Mouse (Mus musculus): ENCODE results near the gene Ly6g6f. TPM values are rescaled to one million over a fixed set of nuclear protein-coding genes. Genes with fewer than 3 reads are reported as not detected.

Ly6g6f gene
- polyA plus RNA-seq, 1 experiment from 2014 or later: 0.15 TPM

GRCm38 (mm10) chr17:35115046-35116019, 29.9 kb upstream of the Ly6g6f start, which contains the start of gene Ly6g5b:
Ly6g5b (minus strand) TSS chr17:35115428.
- no peaks in the 10 kb centered on the region for H3K27me3 ChIP-seq (replicated peaks; ENCODE audit: control insufficient read depth, insufficient read depth, low read length)
- no peak within 1 kb of the TSS for H3K27ac ChIP-seq (ENCODE audit: low read depth, low read length)
- no peak within 1 kb of the TSS for H3K4me3 ChIP-seq (ENCODE audit: low read depth, low read length)
- 85% methylated on average over 8 of the region's 8 CpGs for WGBS
- H3K4me2 ChIP-seq (ENCODE audit: low read length): no peak within 1 kb of the TSS
- H3K4me1 ChIP-seq (ENCODE audit: control insufficient read depth, insufficient read depth, low read length): peaks cover 5% of the 10 kb centered on the region
- H3K36me3 ChIP-seq (ENCODE audit: control insufficient read depth, insufficient read depth, low read length): peaks cover 59% of the 10 kb centered on the region
- no peak for DNase-seq (ENCODE audit: low spot score)
- H3K9ac ChIP-seq (ENCODE audit: low read length): no peak within 1 kb of the TSS
- no peak for ATAC-seq
- H3K9me3 ChIP-seq (replicated peaks; ENCODE audit: control insufficient read depth, low read length): no peaks in the 10 kb centered on the region

- H3K4me3 ChIP-seq (ENCODE audit: low read depth, low read length): no peak overlapping the region
- H3K9ac ChIP-seq (ENCODE audit: low read length): no peak overlapping the region
- H3K36me3 ChIP-seq (ENCODE audit: control insufficient read depth, insufficient read depth, low read length): peaks cover 31% of the 10 kb centered on the region
- DNase-seq (ENCODE audit: low spot score) (no peak), ATAC-seq (no peak)
- H3K27ac ChIP-seq (ENCODE audit: low read depth, low read length): no peak overlapping the region
- no peak overlapping the region for H3K4me2 ChIP-seq (ENCODE audit: low read length)
- no peaks in the 10 kb centered on the region for H3K4me1 ChIP-seq (ENCODE audit: control insufficient read depth, insufficient read depth, low read length)
- no peaks in the 10 kb centered on the region for H3K9me3 ChIP-seq (replicated peaks; ENCODE audit: control insufficient read depth, low read length)
- WGBS: 80% methylated on average over 9 of the region's 9 CpGs
- no peaks in the 10 kb centered on the region for H3K27me3 ChIP-seq (replicated peaks; ENCODE audit: control insufficient read depth, insufficient read depth, low read length)
These were observed 26.4 kb upstream of the Ly6g6f start for GRCm38 (mm10) chr17:35111774-35112173.

DNA sequence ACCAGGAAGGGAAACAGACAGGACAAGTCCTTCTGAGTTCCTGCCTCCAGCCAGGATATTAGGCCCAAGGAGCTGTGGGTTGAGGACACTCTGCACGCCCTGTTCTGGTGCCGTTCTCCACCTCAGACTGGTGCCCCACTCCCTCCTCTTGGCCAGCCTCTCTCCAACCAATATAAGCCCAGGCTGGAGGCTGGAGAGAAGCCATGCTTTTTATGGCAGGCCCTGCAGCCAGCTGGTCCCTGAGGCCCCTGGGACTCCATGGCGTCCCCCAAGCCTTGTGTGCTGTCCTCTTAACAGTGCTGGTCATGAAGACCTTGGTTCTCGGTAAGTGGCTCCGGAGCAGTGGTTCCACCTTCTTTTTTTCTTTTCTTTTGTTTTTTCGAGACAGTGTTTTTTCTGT, 22.7 kb upstream of the Ly6g6f start, which contains the start of gene Ly6g5c:
TSS of gene Ly6g5c (plus strand) at position 183 of the 400 bp plus-strand sequence.
- WGBS: 89% methylated on average over 6 of the region's 6 CpGs
- Histone ChIP-seq H3K27ac (ENCODE audit: low read depth, low read length) (no peak within 1 kb of the TSS), H3K36me3 (ENCODE audit: control insufficient read depth, insufficient read depth, low read length) (peaks cover 13% of the 10 kb centered on the region), H3K27me3 (replicated peaks; ENCODE audit: control insufficient read depth, insufficient read depth, low read length) (no peaks in the 10 kb centered on the region), H3K4me3 (ENCODE audit: low read depth, low read length) (no peak within 1 kb of the TSS), H3K9ac (ENCODE audit: low read length) (no peak within 1 kb of the TSS), H3K9me3 (replicated peaks; ENCODE audit: control insufficient read depth, low read length) (no peaks in the 10 kb centered on the region), H3K4me2 (ENCODE audit: low read length) (no peak within 1 kb of the TSS), H3K4me1 (ENCODE audit: control insufficient read depth, insufficient read depth, low read length) (no peaks in the 10 kb centered on the region)
- DNase-seq (ENCODE audit: low spot score): no peak
- no peak for ATAC-seq

- peaks cover 28% of the 10 kb centered on the region for H3K36me3 ChIP-seq (ENCODE audit: control insufficient read depth, insufficient read depth, low read length)
- no peak overlapping the region for H3K4me3 ChIP-seq (ENCODE audit: low read depth, low read length)
- H3K9me3 ChIP-seq (replicated peaks; ENCODE audit: control insufficient read depth, low read length): no peaks in the 10 kb centered on the region
- no peaks in the 10 kb centered on the region for H3K27me3 ChIP-seq (replicated peaks; ENCODE audit: control insufficient read depth, insufficient read depth, low read length)
- 66% methylated on average over 3 of the region's 3 CpGs for WGBS
- H3K4me1 ChIP-seq (ENCODE audit: control insufficient read depth, insufficient read depth, low read length): no peaks in the 10 kb centered on the region
- no peak overlapping the region for H3K27ac ChIP-seq (ENCODE audit: low read depth, low read length)
- H3K4me2 ChIP-seq (ENCODE audit: low read length): no peak overlapping the region
- ATAC-seq (no peak), DNase-seq (ENCODE audit: low spot score) (peak; percentile 43)
- peak overlapping the region; percentile 48; the same call in 1 of the 2 replicates for H3K9ac ChIP-seq (ENCODE audit: low read length)
These were observed 21.1 kb upstream of the Ly6g6f start for GRCm38 (mm10) chr17:35106522-35106921.

GRCm38 (mm10) chr17:35105740-35106389, 20.5 kb upstream of the Ly6g6f start:
- peak overlapping the region; percentile 28; the same call in 1 of the 2 replicates for H3K4me2 ChIP-seq (ENCODE audit: low read length)
- peak overlapping the region; percentile 48; the same call in 1 of the 2 replicates for H3K9ac ChIP-seq (ENCODE audit: low read length)
- ATAC-seq (0 out of 2 replicates have a peak, but pooled peaks have one; percentile 12), DNase-seq (ENCODE audit: low spot score) (peak; percentile 61)
- H3K4me1 ChIP-seq (ENCODE audit: control insufficient read depth, insufficient read depth, low read length): no peaks in the 10 kb centered on the region
- H3K9me3 ChIP-seq (replicated peaks; ENCODE audit: control insufficient read depth, low read length): no peaks in the 10 kb centered on the region
- H3K27ac ChIP-seq (ENCODE audit: low read depth, low read length): no peak overlapping the region
- H3K27me3 ChIP-seq (replicated peaks; ENCODE audit: control insufficient read depth, insufficient read depth, low read length): no peaks in the 10 kb centered on the region
- H3K36me3 ChIP-seq (ENCODE audit: control insufficient read depth, insufficient read depth, low read length): peaks cover 35% of the 10 kb centered on the region
- no peak overlapping the region for H3K4me3 ChIP-seq (ENCODE audit: low read depth, low read length)
- WGBS: 23% methylated on average over 13 of the region's 13 CpGs

DNA sequence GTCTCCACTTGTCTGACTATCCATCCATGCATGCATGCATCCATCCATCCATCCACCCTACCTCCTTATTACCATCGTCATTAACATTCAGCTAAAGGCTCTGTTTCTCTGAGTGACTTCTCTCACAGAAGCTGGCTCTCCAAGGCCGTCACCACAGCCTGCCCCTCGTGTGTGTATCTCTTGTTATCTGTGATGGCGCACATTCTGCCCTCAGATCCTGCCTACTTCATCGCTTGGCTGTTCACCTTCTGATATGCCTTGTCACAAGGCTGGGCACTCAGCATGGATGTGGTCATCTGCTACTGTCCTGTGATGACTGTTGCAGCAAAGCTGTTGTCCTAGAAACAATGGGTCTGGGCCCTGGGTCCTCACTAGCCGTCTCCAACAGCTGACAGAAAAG, 19.3 kb upstream of the Ly6g6f start:
- Histone ChIP-seq H3K4me2 (ENCODE audit: low read length) (no peak overlapping the region), H3K27me3 (replicated peaks; ENCODE audit: control insufficient read depth, insufficient read depth, low read length) (no peaks in the 10 kb centered on the region), H3K9ac (ENCODE audit: low read length) (no peak overlapping the region), H3K4me3 (ENCODE audit: low read depth, low read length) (no peak overlapping the region), H3K4me1 (ENCODE audit: control insufficient read depth, insufficient read depth, low read length) (no peaks in the 10 kb centered on the region), H3K36me3 (ENCODE audit: control insufficient read depth, insufficient read depth, low read length) (peaks cover 46% of the 10 kb centered on the region), H3K9me3 (replicated peaks; ENCODE audit: control insufficient read depth, low read length) (no peaks in the 10 kb centered on the region), H3K27ac (ENCODE audit: low read depth, low read length) (no peak overlapping the region)
- ATAC-seq (no peak), DNase-seq (ENCODE audit: low spot score) (no peak)
- WGBS: 78% methylated on average over 6 of the region's 6 CpGs

- ATAC-seq (no peak), DNase-seq (ENCODE audit: low spot score) (no peak)
- H3K9me3 ChIP-seq (replicated peaks; ENCODE audit: control insufficient read depth, low read length): no peaks in the 10 kb centered on the region
- H3K27ac ChIP-seq (ENCODE audit: low read depth, low read length): no peak overlapping the region
- H3K4me1 ChIP-seq (ENCODE audit: control insufficient read depth, insufficient read depth, low read length): no peaks in the 10 kb centered on the region
- no peak overlapping the region for H3K4me2 ChIP-seq (ENCODE audit: low read length)
- H3K27me3 ChIP-seq (replicated peaks; ENCODE audit: control insufficient read depth, insufficient read depth, low read length): no peaks in the 10 kb centered on the region
- no peak overlapping the region for H3K9ac ChIP-seq (ENCODE audit: low read length)
- WGBS: 92% methylated on average over 7 of the region's 7 CpGs
- H3K4me3 ChIP-seq (ENCODE audit: low read depth, low read length): no peak overlapping the region
- H3K36me3 ChIP-seq (ENCODE audit: control insufficient read depth, insufficient read depth, low read length): peaks cover 53% of the 10 kb centered on the region
These were observed 18.7 kb upstream of the Ly6g6f start for GRCm38 (mm10) chr17:35104079-35104478.

GRCm38 (mm10) chr17:35103221-35103690, 17.8 kb upstream of the Ly6g6f start:
- H3K36me3 ChIP-seq (ENCODE audit: control insufficient read depth, insufficient read depth, low read length): peaks cover 61% of the 10 kb centered on the region
- H3K4me1 ChIP-seq (ENCODE audit: control insufficient read depth, insufficient read depth, low read length): no peaks in the 10 kb centered on the region
- no peak for ATAC-seq
- H3K27me3 ChIP-seq (replicated peaks; ENCODE audit: control insufficient read depth, insufficient read depth, low read length): no peaks in the 10 kb centered on the region
- H3K27ac ChIP-seq (ENCODE audit: low read depth, low read length): no peak overlapping the region
- H3K4me2 ChIP-seq (ENCODE audit: low read length): no peak overlapping the region
- no peaks in the 10 kb centered on the region for H3K9me3 ChIP-seq (replicated peaks; ENCODE audit: control insufficient read depth, low read length)
- 73% methylated on average over 6 of the region's 6 CpGs for WGBS
- DNase-seq (ENCODE audit: low spot score): no peak
- H3K9ac ChIP-seq (ENCODE audit: low read length): no peak overlapping the region
- no peak overlapping the region for H3K4me3 ChIP-seq (ENCODE audit: low read depth, low read length)
